Mouse (Mus musculus) embryonic fibroblast, embryonic 13.5 days (primary cell): ENCODE results near the gene Lgsn.

Experiments used
- CTCF ChIP-seq: IDR thresholded peaks from 2 replicates; pipeline ENCODE4 v1.5.1; 2011; ENCODE audit warnings: mild to moderate bottlenecking, control low read depth, low read length, moderate library complexity, borderline replicate concordance; ENCODE audit not compliant: insufficient read depth
- POLR2A ChIP-seq: IDR thresholded peaks from 2 replicates; pipeline ENCODE4 v1.6.1; 2011; ENCODE audit warnings: low read depth, mild to moderate bottlenecking, control low read depth, low read length, moderate library complexity

DNA sequence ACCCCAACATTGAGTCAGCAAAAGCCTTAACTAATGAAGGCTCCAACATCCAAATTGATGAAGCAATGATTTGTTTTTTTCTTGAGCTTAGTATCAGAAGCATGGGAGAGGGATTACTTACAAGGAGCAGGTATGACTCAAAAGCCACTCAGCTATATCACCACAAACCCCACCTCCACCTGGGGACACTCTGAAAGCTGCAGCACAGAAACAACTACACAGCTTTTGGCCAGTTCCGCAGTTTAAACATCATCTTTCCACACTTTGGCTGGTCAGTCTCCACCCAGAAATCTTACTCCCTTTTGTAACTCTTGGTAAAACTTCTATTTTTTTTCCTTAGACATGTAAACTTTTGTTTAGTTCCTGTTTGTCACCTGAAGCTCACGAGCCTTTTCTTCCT, 32.6 kb upstream of the Lgsn start:
- no peak for TF ChIP-seq CTCF
- TF ChIP-seq POLR2A: no peak
